Mouse (Mus musculus): ENCODE measurements at regions not wholly inside any gene's neighbourhood (a gene's known extent, or its start where the extent isn't known, plus 50 kb on each side); places are given as distances from the start of the nearest gene placed in this dataset.

DNA sequence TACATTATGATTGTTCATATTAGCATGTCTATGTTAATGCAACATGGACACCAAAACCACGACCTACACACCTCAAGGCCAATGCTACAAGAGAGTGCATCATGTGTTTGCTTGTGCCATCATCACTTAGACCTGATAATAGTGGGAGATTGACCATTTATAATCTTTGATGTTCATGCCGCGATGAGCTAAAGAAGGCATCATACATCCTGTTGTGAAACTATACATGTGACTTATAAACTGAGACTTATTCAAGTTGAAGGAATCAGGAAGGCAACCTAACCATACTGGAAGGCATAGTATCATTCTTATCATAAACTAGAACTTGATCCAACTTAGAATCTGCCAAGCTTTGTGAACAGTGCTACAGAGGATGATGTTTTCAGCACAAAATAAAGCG lies 159.0 kb upstream of the Tusc1 start:
- no peak overlapping the region for H3K27ac ChIP-seq (replicated peaks; ENCODE audit: low read depth, low read length)
- no peak overlapping the region for H3K4me3 ChIP-seq (ENCODE audit: low read depth, low read length)
- no peaks in the 10 kb centered on the region for H3K36me3 ChIP-seq (ENCODE audit: control insufficient read depth, insufficient read depth, low read length)
- ATAC-seq (ENCODE audit: insufficient number of reproducible peaks, low FRiP score, low TSS enrichment, low read depth), result no peak
- no peaks in the 10 kb centered on the region for H3K9me3 ChIP-seq (ENCODE audit: control insufficient read depth, low read length)
- H3K9ac ChIP-seq (ENCODE audit: low read length), result no peak overlapping the region
- H3K4me1 ChIP-seq (ENCODE audit: control insufficient read depth, insufficient read depth, low read length), result no peaks in the 10 kb centered on the region
- H3K27me3 ChIP-seq (ENCODE audit: control insufficient read depth, insufficient read depth, low read length), result no peaks in the 10 kb centered on the region
- no peak for DNase-seq (ENCODE audit: low spot score)
- WGBS, result 92% methylated on average over 4 of the region's 4 CpGs
- H3K4me2 ChIP-seq (ENCODE audit: low read depth, severe bottlenecking), result no peak overlapping the region

DNA sequence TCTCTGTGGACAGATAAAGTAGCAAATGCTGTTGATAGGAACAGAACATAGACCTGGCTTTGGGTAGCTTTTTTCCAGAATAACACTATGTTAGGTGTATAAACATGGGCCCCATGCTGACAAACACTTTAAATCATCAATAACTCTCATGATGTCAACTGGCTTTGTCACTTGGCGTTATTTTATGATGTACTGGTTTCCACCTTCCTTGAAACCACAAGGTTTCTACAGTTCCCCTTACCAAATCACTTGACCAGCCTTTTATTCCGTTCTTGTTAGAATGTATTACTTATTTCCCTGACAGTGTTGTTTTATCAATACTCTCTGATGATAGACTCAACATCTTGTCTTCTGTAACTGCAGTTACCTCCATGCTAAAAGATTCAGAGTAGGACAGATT lies 158.6 kb upstream of the Tusc1 start:
- Histone ChIP-seq H3K9me3 (ENCODE audit: control insufficient read depth, low read length) (no peaks in the 10 kb centered on the region), H3K4me1 (ENCODE audit: control insufficient read depth, insufficient read depth, low read length) (no peaks in the 10 kb centered on the region), H3K4me3 (ENCODE audit: low read depth, low read length) (no peak overlapping the region), H3K27me3 (ENCODE audit: control insufficient read depth, insufficient read depth, low read length) (no peaks in the 10 kb centered on the region), H3K4me2 (ENCODE audit: low read depth, severe bottlenecking) (no peak overlapping the region), H3K36me3 (ENCODE audit: control insufficient read depth, insufficient read depth, low read length) (no peaks in the 10 kb centered on the region), H3K27ac (replicated peaks; ENCODE audit: low read depth, low read length) (no peak overlapping the region), H3K9ac (ENCODE audit: low read length) (no peak overlapping the region)
- 76% methylated on average over 2 of the region's 2 CpGs for WGBS
- no peak for ATAC-seq (ENCODE audit: insufficient number of reproducible peaks, low FRiP score, low TSS enrichment, low read depth)
- DNase-seq (ENCODE audit: low spot score), result no peak

DNA sequence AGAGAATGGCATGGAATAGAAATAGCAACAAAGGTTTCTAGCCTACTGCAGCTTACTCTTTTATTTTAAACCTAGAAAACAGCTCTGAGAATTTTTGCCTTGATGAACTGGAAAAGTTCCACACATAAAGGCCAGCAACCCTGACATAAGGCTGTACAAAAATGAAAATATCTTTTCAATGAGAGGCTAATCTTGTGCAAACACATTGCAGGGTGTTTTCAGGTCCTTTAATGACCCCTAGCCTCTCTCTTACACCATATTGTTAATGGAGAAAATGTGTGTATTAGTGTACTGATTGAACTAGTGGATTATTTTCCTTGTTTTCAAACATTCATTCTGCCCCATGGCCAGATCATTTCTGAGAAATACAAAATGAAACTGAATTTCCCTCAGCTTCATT lies 158.0 kb upstream of the Tusc1 start:
- no peaks in the 10 kb centered on the region for H3K27me3 ChIP-seq (ENCODE audit: control insufficient read depth, insufficient read depth, low read length)
- no peaks in the 10 kb centered on the region for H3K9me3 ChIP-seq (ENCODE audit: control insufficient read depth, low read length)
- no peak overlapping the region for H3K9ac ChIP-seq (ENCODE audit: low read length)
- no peak overlapping the region for H3K4me3 ChIP-seq (ENCODE audit: low read depth, low read length)
- DNase-seq (ENCODE audit: low spot score), result no peak
- H3K36me3 ChIP-seq (ENCODE audit: control insufficient read depth, insufficient read depth, low read length), result no peaks in the 10 kb centered on the region
- H3K4me1 ChIP-seq (ENCODE audit: control insufficient read depth, insufficient read depth, low read length), result no peaks in the 10 kb centered on the region
- no peak overlapping the region for H3K27ac ChIP-seq (replicated peaks; ENCODE audit: low read depth, low read length)
- no peak overlapping the region for H3K4me2 ChIP-seq (ENCODE audit: low read depth, severe bottlenecking)
- no peak for ATAC-seq (ENCODE audit: insufficient number of reproducible peaks, low FRiP score, low TSS enrichment, low read depth)

GRCm38 (mm10) chr4:93488570-93488969 lies 153.3 kb upstream of the Tusc1 start:
- ATAC-seq (ENCODE audit: insufficient number of reproducible peaks, low FRiP score, low TSS enrichment, low read depth) (no peak), DNase-seq (ENCODE audit: low spot score) (no peak)
- H3K4me2 ChIP-seq (ENCODE audit: low read depth, severe bottlenecking), result no peak overlapping the region
- H3K4me1 ChIP-seq (ENCODE audit: control insufficient read depth, insufficient read depth, low read length), result no peaks in the 10 kb centered on the region
- no peaks in the 10 kb centered on the region for H3K27me3 ChIP-seq (ENCODE audit: control insufficient read depth, insufficient read depth, low read length)
- H3K9ac ChIP-seq (ENCODE audit: low read length), result no peak overlapping the region
- no peaks in the 10 kb centered on the region for H3K36me3 ChIP-seq (ENCODE audit: control insufficient read depth, insufficient read depth, low read length)
- no peaks in the 10 kb centered on the region for H3K9me3 ChIP-seq (ENCODE audit: control insufficient read depth, low read length)
- 86% methylated on average over 1 of the region's 1 CpGs for WGBS
- no peak overlapping the region for H3K4me3 ChIP-seq (ENCODE audit: low read depth, low read length)
- H3K27ac ChIP-seq (replicated peaks; ENCODE audit: low read depth, low read length), result no peak overlapping the region

DNA sequence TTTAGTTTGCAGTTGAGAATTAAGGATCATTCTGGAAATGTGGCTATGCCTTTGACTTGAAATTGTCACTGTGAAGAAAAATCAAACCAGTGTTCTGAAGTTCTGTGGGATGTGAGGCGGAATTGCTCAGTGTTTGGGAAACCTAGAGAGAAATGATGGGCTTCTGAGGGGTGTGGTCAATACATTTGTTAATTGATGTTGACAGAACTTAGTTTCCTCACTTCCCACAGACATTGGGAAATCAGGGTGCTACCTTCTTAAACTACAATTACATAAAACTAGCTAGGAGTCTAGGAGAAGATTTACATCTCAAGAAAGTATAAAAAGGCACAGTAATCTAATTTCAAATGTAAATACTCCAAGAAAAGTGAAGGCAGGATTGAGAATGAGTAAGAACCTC lies 151.1 kb upstream of the Tusc1 start:
- Histone ChIP-seq H3K4me1 (ENCODE audit: control insufficient read depth, insufficient read depth, low read length) (no peaks in the 10 kb centered on the region), H3K27me3 (ENCODE audit: control insufficient read depth, insufficient read depth, low read length) (no peaks in the 10 kb centered on the region), H3K36me3 (ENCODE audit: control insufficient read depth, insufficient read depth, low read length) (no peaks in the 10 kb centered on the region), H3K4me2 (ENCODE audit: low read depth, severe bottlenecking) (no peak overlapping the region), H3K9me3 (ENCODE audit: control insufficient read depth, low read length) (no peaks in the 10 kb centered on the region), H3K27ac (replicated peaks; ENCODE audit: low read depth, low read length) (no peak overlapping the region), H3K4me3 (ENCODE audit: low read depth, low read length) (no peak overlapping the region), H3K9ac (ENCODE audit: low read length) (no peak overlapping the region)
- no peak for ATAC-seq (ENCODE audit: insufficient number of reproducible peaks, low FRiP score, low TSS enrichment, low read depth)
- WGBS, result 71% methylated on average over 1 of the region's 1 CpGs
- no peak for DNase-seq (ENCODE audit: low spot score)

- ATAC-seq (ENCODE audit: insufficient number of reproducible peaks, low FRiP score, low TSS enrichment, low read depth) (no peak), DNase-seq (ENCODE audit: low spot score) (no peak)
- no peak overlapping the region for H3K9ac ChIP-seq (ENCODE audit: low read length)
- no peak overlapping the region for H3K4me3 ChIP-seq (ENCODE audit: low read depth, low read length)
- 74% methylated on average over 1 of the region's 1 CpGs for WGBS
- H3K4me1 ChIP-seq (ENCODE audit: control insufficient read depth, insufficient read depth, low read length), result no peaks in the 10 kb centered on the region
- no peaks in the 10 kb centered on the region for H3K9me3 ChIP-seq (ENCODE audit: control insufficient read depth, low read length)
- H3K4me2 ChIP-seq (ENCODE audit: low read depth, severe bottlenecking), result no peak overlapping the region
- no peaks in the 10 kb centered on the region for H3K36me3 ChIP-seq (ENCODE audit: control insufficient read depth, insufficient read depth, low read length)
- H3K27ac ChIP-seq (replicated peaks; ENCODE audit: low read depth, low read length), result no peak overlapping the region
- H3K27me3 ChIP-seq (ENCODE audit: control insufficient read depth, insufficient read depth, low read length), result no peaks in the 10 kb centered on the region
Observed at GRCm38 (mm10) chr4:93481247-93481646, 145.9 kb upstream of the Tusc1 start.

DNA sequence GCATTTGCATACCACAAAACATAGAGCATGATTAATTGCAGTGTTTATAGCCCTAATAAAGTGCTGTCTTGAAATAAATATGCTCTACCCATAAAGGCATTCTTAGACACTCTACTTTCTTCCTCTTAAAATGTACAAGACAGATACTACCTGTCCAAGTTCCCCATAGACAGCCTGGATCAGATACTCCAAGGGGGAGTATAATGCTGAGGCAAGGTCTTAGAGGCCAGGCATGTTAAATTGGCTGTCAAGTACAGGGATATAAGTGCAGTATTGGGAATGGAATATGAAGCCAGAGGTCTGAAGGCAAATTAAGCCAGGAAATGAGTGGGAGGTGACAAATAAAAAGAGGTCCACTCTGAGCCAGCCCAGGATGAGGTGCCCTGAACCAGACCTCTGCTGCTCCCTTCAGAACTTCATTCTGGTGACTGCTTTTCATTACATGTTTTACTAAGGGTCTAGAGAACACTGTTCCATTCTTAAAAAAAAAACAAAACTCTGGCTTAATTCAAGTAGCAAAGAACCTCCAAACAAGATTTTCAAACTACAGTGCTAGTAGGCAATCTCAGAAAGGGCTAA lies 142.0 kb upstream of the Tusc1 start:
- ATAC-seq (ENCODE audit: insufficient number of reproducible peaks, low FRiP score, low TSS enrichment, low read depth), result no peak
- Histone ChIP-seq H3K4me3 (ENCODE audit: low read depth, low read length) (no peak overlapping the region), H3K9ac (ENCODE audit: low read length) (no peak overlapping the region)

GRCm38 (mm10) chr4:93467998-93468397 lies 132.7 kb upstream of the Tusc1 start:
- no peak for DNase-seq (ENCODE audit: low spot score)
- H3K27me3 ChIP-seq (ENCODE audit: control insufficient read depth, insufficient read depth, low read length), result no peaks in the 10 kb centered on the region
- H3K36me3 ChIP-seq (ENCODE audit: control insufficient read depth, insufficient read depth, low read length), result no peaks in the 10 kb centered on the region
- WGBS, result 100% methylated on average over 1 of the region's 1 CpGs
- no peak for ATAC-seq (ENCODE audit: insufficient number of reproducible peaks, low FRiP score, low TSS enrichment, low read depth)
- no peak overlapping the region for H3K4me2 ChIP-seq (ENCODE audit: low read depth, severe bottlenecking)
- H3K9me3 ChIP-seq (ENCODE audit: control insufficient read depth, low read length), result no peaks in the 10 kb centered on the region
- H3K4me1 ChIP-seq (ENCODE audit: control insufficient read depth, insufficient read depth, low read length), result no peaks in the 10 kb centered on the region
- no peak overlapping the region for H3K9ac ChIP-seq (ENCODE audit: low read length)
- H3K27ac ChIP-seq (replicated peaks; ENCODE audit: low read depth, low read length), result no peak overlapping the region
- H3K4me3 ChIP-seq (ENCODE audit: low read depth, low read length), result no peak overlapping the region

More for the DNA sequence above, 142.0 kb upstream of the Tusc1 start:
- H3K4me1 ChIP-seq (ENCODE audit: control insufficient read depth, insufficient read depth, low read length), result no peaks in the 10 kb centered on the region
- no peaks in the 10 kb centered on the region for H3K9me3 ChIP-seq (ENCODE audit: control insufficient read depth, low read length)
- no peak for DNase-seq (ENCODE audit: low spot score)
- no peak overlapping the region for H3K27ac ChIP-seq (replicated peaks; ENCODE audit: low read depth, low read length)
- no peaks in the 10 kb centered on the region for H3K36me3 ChIP-seq (ENCODE audit: control insufficient read depth, insufficient read depth, low read length)
- no peak overlapping the region for H3K4me2 ChIP-seq (ENCODE audit: low read depth, severe bottlenecking)
- H3K27me3 ChIP-seq (ENCODE audit: control insufficient read depth, insufficient read depth, low read length), result no peaks in the 10 kb centered on the region

- no peak overlapping the region for H3K27ac ChIP-seq (replicated peaks; ENCODE audit: low read depth, low read length)
- H3K4me2 ChIP-seq (ENCODE audit: low read depth, severe bottlenecking), result no peak overlapping the region
- H3K9me3 ChIP-seq (ENCODE audit: control insufficient read depth, low read length), result no peaks in the 10 kb centered on the region
- H3K9ac ChIP-seq (ENCODE audit: low read length), result no peak overlapping the region
- H3K4me1 ChIP-seq (ENCODE audit: control insufficient read depth, insufficient read depth, low read length), result no peaks in the 10 kb centered on the region
- no peak for DNase-seq (ENCODE audit: low spot score)
- H3K4me3 ChIP-seq (ENCODE audit: low read depth, low read length), result no peak overlapping the region
- WGBS, result 62% methylated on average over 1 of the region's 1 CpGs
- no peaks in the 10 kb centered on the region for H3K36me3 ChIP-seq (ENCODE audit: control insufficient read depth, insufficient read depth, low read length)
- no peaks in the 10 kb centered on the region for H3K27me3 ChIP-seq (ENCODE audit: control insufficient read depth, insufficient read depth, low read length)
- no peak for ATAC-seq (ENCODE audit: insufficient number of reproducible peaks, low FRiP score, low TSS enrichment, low read depth)
Observed at GRCm38 (mm10) chr4:93467424-93467823, 132.1 kb upstream of the Tusc1 start.

Measured in limb, embryonic 11.5 days (tissue).